Mouse (Mus musculus): ENCODE measurements at regions not wholly inside any gene's neighbourhood (a gene's known extent, or its start where the extent isn't known, plus 50 kb on each side); places are given as distances from the start of the nearest gene placed in this dataset.

- WGBS = 72% methylated on average over 7 of the region's 7 CpGs
- no peak overlapping the region for H3K4me3 ChIP-seq (ENCODE audit: low read depth, low read length)
- DNase-seq (ENCODE audit: low spot score) (no peak), ATAC-seq (ENCODE audit: low read depth) (no peak)
- no peak overlapping the region for H3K9ac ChIP-seq (ENCODE audit: low read depth, low read length)
- no peak overlapping the region for H3K27ac ChIP-seq (replicated peaks; ENCODE audit: low read depth, low read length)
- no peaks in the 10 kb centered on the region for H3K27me3 ChIP-seq (replicated peaks; ENCODE audit: control insufficient read depth, insufficient read depth, low read length)
- H3K36me3 ChIP-seq (ENCODE audit: control insufficient read depth, insufficient read depth, low read length) = no peaks in the 10 kb centered on the region
- no peaks in the 10 kb centered on the region for H3K9me3 ChIP-seq (ENCODE audit: control insufficient read depth, low read length)
- H3K4me1 ChIP-seq (ENCODE audit: control insufficient read depth, insufficient read depth, low read length) = no peaks in the 10 kb centered on the region
- no peak overlapping the region for H3K4me2 ChIP-seq (ENCODE audit: low read depth, low read length)
Observed at GRCm38 (mm10) chr4:152948956-152949355, 471.3 kb upstream of the Kcnab2 start.

- H3K27ac ChIP-seq (replicated peaks; ENCODE audit: low read depth, low read length) = no peak overlapping the region
- no peak overlapping the region for H3K4me3 ChIP-seq (ENCODE audit: low read depth, low read length)
- no peaks in the 10 kb centered on the region for H3K9me3 ChIP-seq (ENCODE audit: control insufficient read depth, low read length)
- no peak for DNase-seq (ENCODE audit: low spot score)
- H3K4me1 ChIP-seq (ENCODE audit: control insufficient read depth, insufficient read depth, low read length) = no peaks in the 10 kb centered on the region
- H3K27me3 ChIP-seq (replicated peaks; ENCODE audit: control insufficient read depth, insufficient read depth, low read length) = no peaks in the 10 kb centered on the region
- ATAC-seq (ENCODE audit: low read depth) = no peak
- no peak overlapping the region for H3K4me2 ChIP-seq (ENCODE audit: low read depth, low read length)
- WGBS = 88% methylated on average over 8 of the region's 8 CpGs
- H3K36me3 ChIP-seq (ENCODE audit: control insufficient read depth, insufficient read depth, low read length) = no peaks in the 10 kb centered on the region
- no peak overlapping the region for H3K9ac ChIP-seq (ENCODE audit: low read depth, low read length)
Observed at GRCm38 (mm10) chr4:152941159-152941558, 463.5 kb upstream of the Kcnab2 start.

- Histone ChIP-seq H3K4me3 (ENCODE audit: low read depth, low read length) (no peak overlapping the region), H3K27me3 (replicated peaks; ENCODE audit: control insufficient read depth, insufficient read depth, low read length) (no peaks in the 10 kb centered on the region), H3K4me1 (ENCODE audit: control insufficient read depth, insufficient read depth, low read length) (no peaks in the 10 kb centered on the region), H3K27ac (replicated peaks; ENCODE audit: low read depth, low read length) (no peak overlapping the region), H3K4me2 (ENCODE audit: low read depth, low read length) (no peak overlapping the region), H3K9ac (ENCODE audit: low read depth, low read length) (no peak overlapping the region), H3K9me3 (ENCODE audit: control insufficient read depth, low read length) (no peaks in the 10 kb centered on the region), H3K36me3 (ENCODE audit: control insufficient read depth, insufficient read depth, low read length) (no peaks in the 10 kb centered on the region)
- 83% methylated on average over 2 of the region's 2 CpGs for WGBS
- DNase-seq (ENCODE audit: low spot score) (no peak), ATAC-seq (ENCODE audit: low read depth) (no peak)
Observed at GRCm38 (mm10) chr4:152936614-152937013, 458.9 kb upstream of the Kcnab2 start.

DNA sequence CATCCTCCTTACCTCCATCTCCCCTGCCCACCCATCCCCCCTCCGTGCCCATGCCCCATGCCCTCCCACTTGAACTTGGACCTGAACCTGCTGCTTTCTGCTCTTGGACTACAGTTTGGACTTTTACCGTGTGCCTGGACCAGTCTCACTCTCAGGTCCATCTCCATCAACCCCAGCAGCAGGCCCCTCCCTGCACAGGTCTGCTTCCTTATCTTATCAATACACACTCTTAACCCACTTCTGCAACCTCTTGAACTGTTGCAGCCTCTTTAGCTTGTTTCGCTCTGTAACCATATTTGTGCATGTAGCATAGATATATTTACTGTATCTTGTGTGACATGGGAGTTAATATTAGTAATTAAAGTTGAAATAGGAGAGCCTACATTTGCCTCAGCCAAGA, 457.8 kb upstream of the Kcnab2 start:
- ATAC-seq (ENCODE audit: low read depth) (no peak), DNase-seq (ENCODE audit: low spot score) (no peak)
- no peaks in the 10 kb centered on the region for H3K9me3 ChIP-seq (ENCODE audit: control insufficient read depth, low read length)
- H3K27me3 ChIP-seq (replicated peaks; ENCODE audit: control insufficient read depth, insufficient read depth, low read length) = no peaks in the 10 kb centered on the region
- H3K9ac ChIP-seq (ENCODE audit: low read depth, low read length) = no peak overlapping the region
- H3K4me2 ChIP-seq (ENCODE audit: low read depth, low read length) = no peak overlapping the region
- no peak overlapping the region for H3K4me3 ChIP-seq (ENCODE audit: low read depth, low read length)
- no peaks in the 10 kb centered on the region for H3K4me1 ChIP-seq (ENCODE audit: control insufficient read depth, insufficient read depth, low read length)
- no peak overlapping the region for H3K27ac ChIP-seq (replicated peaks; ENCODE audit: low read depth, low read length)
- no peaks in the 10 kb centered on the region for H3K36me3 ChIP-seq (ENCODE audit: control insufficient read depth, insufficient read depth, low read length)
- 87% methylated on average over 3 of the region's 3 CpGs for WGBS

DNA sequence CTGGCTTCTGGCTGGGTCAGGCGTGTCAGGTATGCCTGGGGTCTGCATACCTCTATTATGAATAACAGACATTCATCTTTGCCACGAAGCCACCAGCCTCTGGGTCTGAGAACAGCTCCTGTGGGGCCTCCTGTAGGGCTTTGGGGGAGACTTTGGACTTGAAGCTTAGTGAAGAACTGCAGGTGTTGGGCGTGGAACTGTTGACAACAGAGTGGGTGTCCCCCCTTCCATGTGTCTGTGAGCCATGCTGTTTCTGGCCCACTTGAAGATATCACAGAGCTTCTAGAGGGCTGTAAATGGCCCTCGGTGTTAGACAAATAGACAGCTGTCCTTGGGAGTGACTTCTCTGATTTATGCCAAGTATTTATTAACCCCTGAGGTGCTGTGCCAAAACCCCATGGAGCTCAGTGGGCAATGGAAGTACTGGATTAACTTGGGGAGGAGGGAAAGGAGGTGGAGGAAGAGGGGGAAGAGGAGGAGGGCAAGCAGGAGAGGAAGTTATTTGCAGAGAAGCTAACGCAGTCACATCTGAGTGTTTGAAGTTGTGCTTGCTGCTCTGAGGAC, 450.8 kb upstream of the Kcnab2 start:
- no peak overlapping the region for H3K9ac ChIP-seq (ENCODE audit: low read depth, low read length)
- no peaks in the 10 kb centered on the region for H3K36me3 ChIP-seq (ENCODE audit: control insufficient read depth, insufficient read depth, low read length)
- ATAC-seq (ENCODE audit: low read depth) (no peak), DNase-seq (ENCODE audit: low spot score) (no peak)
- WGBS = 64% methylated on average over 5 of the region's 5 CpGs
- H3K4me2 ChIP-seq (ENCODE audit: low read depth, low read length) = no peak overlapping the region
- H3K9me3 ChIP-seq (ENCODE audit: control insufficient read depth, low read length) = peaks cover 7% of the 10 kb centered on the region; the same call in 1 of the 2 replicates
- H3K4me3 ChIP-seq (ENCODE audit: low read depth, low read length) = no peak overlapping the region
- H3K4me1 ChIP-seq (ENCODE audit: control insufficient read depth, insufficient read depth, low read length) = no peaks in the 10 kb centered on the region
- no peak overlapping the region for H3K27ac ChIP-seq (replicated peaks; ENCODE audit: low read depth, low read length)
- no peaks in the 10 kb centered on the region for H3K27me3 ChIP-seq (replicated peaks; ENCODE audit: control insufficient read depth, insufficient read depth, low read length)

DNA sequence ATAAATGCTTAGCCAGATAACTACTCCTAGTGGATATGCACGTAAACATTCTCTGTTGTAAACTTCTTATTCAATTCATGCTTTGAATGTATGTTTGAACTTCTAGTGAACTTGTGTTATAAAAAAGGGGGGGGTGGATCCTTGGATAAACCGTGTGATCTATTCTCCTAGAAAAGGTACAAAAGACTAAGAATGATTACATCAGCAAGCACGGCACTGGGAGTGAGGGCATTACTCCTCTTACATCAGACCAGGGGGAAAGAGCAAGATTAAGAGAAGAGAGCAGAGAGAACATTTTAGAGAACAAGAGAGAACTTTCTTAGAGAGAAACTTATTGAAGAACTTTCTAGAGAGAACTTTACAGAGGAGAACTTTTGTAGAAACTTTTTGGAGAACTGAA, 442.6 kb upstream of the Kcnab2 start:
- Histone ChIP-seq H3K4me2 (ENCODE audit: low read depth, low read length) (no peak overlapping the region), H3K4me1 (ENCODE audit: control insufficient read depth, insufficient read depth, low read length) (no peaks in the 10 kb centered on the region), H3K27me3 (replicated peaks; ENCODE audit: control insufficient read depth, insufficient read depth, low read length) (no peaks in the 10 kb centered on the region), H3K36me3 (ENCODE audit: control insufficient read depth, insufficient read depth, low read length) (no peaks in the 10 kb centered on the region), H3K9ac (ENCODE audit: low read depth, low read length) (no peak overlapping the region), H3K9me3 (ENCODE audit: control insufficient read depth, low read length) (no peaks in the 10 kb centered on the region), H3K27ac (replicated peaks; ENCODE audit: low read depth, low read length) (no peak overlapping the region), H3K4me3 (ENCODE audit: low read depth, low read length) (no peak overlapping the region)
- 72% methylated on average over 3 of the region's 3 CpGs for WGBS
- ATAC-seq (ENCODE audit: low read depth) (no peak), DNase-seq (ENCODE audit: low spot score) (no peak)

DNA sequence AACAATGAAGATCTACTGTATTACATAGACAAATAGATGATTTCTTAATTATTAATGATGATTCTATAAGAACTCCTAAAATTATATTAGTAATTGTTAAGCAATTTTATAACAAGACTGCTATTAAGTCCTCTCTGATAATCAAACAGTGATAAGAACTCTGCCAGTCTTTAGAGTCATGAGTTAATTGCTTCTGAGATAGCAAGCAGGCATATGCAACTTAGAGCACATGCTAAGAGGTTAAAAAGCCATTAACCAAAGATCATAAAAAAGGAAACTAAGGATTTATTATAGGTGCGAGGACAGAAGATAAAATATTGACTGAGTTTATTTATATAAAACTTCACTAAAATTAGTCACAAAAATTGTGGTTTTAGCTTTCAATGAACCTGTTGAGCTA, 442.2 kb upstream of the Kcnab2 start:
- no peaks in the 10 kb centered on the region for H3K4me1 ChIP-seq (ENCODE audit: control insufficient read depth, insufficient read depth, low read length)
- no peaks in the 10 kb centered on the region for H3K36me3 ChIP-seq (ENCODE audit: control insufficient read depth, insufficient read depth, low read length)
- no peak for DNase-seq (ENCODE audit: low spot score)
- no peak overlapping the region for H3K4me3 ChIP-seq (ENCODE audit: low read depth, low read length)
- no peak overlapping the region for H3K9ac ChIP-seq (ENCODE audit: low read depth, low read length)
- no peak overlapping the region for H3K27ac ChIP-seq (replicated peaks; ENCODE audit: low read depth, low read length)
- WGBS = 79% methylated on average over 1 of the region's 1 CpGs
- H3K9me3 ChIP-seq (ENCODE audit: control insufficient read depth, low read length) = no peaks in the 10 kb centered on the region
- no peak for ATAC-seq (ENCODE audit: low read depth)
- no peaks in the 10 kb centered on the region for H3K27me3 ChIP-seq (replicated peaks; ENCODE audit: control insufficient read depth, insufficient read depth, low read length)
- H3K4me2 ChIP-seq (ENCODE audit: low read depth, low read length) = no peak overlapping the region

GRCm38 (mm10) chr4:152916576-152916975, 438.9 kb upstream of the Kcnab2 start:
- no peaks in the 10 kb centered on the region for H3K4me1 ChIP-seq (ENCODE audit: control insufficient read depth, insufficient read depth, low read length)
- no peak overlapping the region for H3K9ac ChIP-seq (ENCODE audit: low read depth, low read length)

DNA sequence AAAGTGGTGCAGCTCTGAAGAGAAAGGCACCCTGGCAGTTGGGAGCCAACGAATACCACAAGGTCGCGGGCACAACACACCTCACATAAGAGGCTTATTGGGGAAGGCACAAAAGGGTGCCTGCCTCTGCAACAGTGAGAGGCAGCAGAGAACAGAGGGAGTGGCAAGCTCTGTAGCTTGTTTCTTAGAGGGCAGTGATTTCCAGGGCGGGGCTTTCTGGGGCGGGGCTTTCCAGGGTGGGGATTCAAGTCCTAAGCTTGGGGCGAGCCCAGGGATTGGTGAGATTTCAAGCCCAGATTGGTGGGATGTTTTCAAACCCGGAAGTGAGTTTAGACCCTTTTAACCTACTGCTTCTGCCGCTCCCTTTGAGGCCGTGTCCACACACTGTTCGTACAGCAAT, 435.8 kb upstream of the Kcnab2 start:
- Histone ChIP-seq H3K4me3 (ENCODE audit: low read depth, low read length) (no peak overlapping the region), H3K27me3 (replicated peaks; ENCODE audit: control insufficient read depth, insufficient read depth, low read length) (no peaks in the 10 kb centered on the region), H3K4me2 (ENCODE audit: low read depth, low read length) (no peak overlapping the region), H3K9me3 (ENCODE audit: control insufficient read depth, low read length) (no peaks in the 10 kb centered on the region), H3K4me1 (ENCODE audit: control insufficient read depth, insufficient read depth, low read length) (no peaks in the 10 kb centered on the region), H3K27ac (replicated peaks; ENCODE audit: low read depth, low read length) (no peak overlapping the region), H3K36me3 (ENCODE audit: control insufficient read depth, insufficient read depth, low read length) (no peaks in the 10 kb centered on the region), H3K9ac (ENCODE audit: low read depth, low read length) (no peak overlapping the region)
- 32% methylated on average over 10 of the region's 10 CpGs for WGBS
- DNase-seq (ENCODE audit: low spot score) (peak; percentile 31), ATAC-seq (ENCODE audit: low read depth) (0 out of 2 replicates have a peak, but pooled peaks have one; percentile 62)

More at GRCm38 (mm10) chr4:152916576-152916975, 438.9 kb upstream of the Kcnab2 start:
- no peak for ATAC-seq (ENCODE audit: low read depth)
- Histone ChIP-seq H3K27me3 (replicated peaks; ENCODE audit: control insufficient read depth, insufficient read depth, low read length) (no peaks in the 10 kb centered on the region), H3K36me3 (ENCODE audit: control insufficient read depth, insufficient read depth, low read length) (no peaks in the 10 kb centered on the region), H3K4me3 (ENCODE audit: low read depth, low read length) (no peak overlapping the region), H3K27ac (replicated peaks; ENCODE audit: low read depth, low read length) (no peak overlapping the region), H3K4me2 (ENCODE audit: low read depth, low read length) (no peak overlapping the region), H3K9me3 (ENCODE audit: control insufficient read depth, low read length) (no peaks in the 10 kb centered on the region)
- DNase-seq (ENCODE audit: low spot score) = no peak
- WGBS = 21% methylated on average over 7 of the region's 7 CpGs
